Mouse (Mus musculus): Measurements from ENCODE around the gene Zdhhc3.

Gene Zdhhc3

DNA sequence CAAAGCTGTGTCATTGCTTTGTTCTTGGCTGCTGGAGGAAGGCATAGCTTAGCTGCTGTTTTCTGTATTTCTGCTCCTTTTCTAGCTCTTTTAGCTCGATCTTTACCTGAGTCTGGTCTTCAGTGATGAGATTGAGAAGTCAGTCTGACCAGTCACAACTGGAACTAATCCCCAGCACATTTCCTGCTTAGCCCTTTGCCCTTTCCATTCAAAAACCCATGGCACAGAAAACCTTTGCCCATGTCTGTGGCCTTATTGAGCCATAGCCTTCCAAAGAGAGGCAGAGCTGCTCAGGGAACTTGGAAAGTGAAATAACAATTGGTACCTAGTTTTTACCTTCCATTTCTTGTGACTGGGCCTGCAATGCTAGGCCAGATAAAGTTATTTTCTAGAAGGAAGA is 2.6 kb upstream of the Zdhhc3 start:
- DNase-seq (ENCODE audit: low read depth), result no peak

DNA sequence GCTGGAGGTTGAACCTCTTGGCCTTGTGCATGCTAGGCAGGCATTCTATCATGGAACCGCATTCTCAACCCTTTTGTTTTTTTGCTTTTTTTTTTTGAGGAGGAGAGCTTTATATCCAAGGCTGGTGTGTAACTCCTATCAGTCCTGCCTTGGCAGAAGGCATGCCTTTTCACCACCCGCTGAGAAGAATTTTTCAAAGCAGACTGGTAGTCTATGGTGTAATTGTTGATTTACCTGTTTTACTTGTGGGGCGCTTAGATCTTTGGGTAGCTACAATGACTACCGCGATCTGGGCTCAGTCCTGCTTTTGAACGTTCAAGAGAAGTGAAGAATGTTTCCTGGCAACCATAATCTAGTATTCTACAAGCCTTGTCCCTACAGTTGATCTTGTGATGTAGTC is 926 bp upstream of the Zdhhc3 start:
- DNase-seq (ENCODE audit: low read depth), result no peak

DNA sequence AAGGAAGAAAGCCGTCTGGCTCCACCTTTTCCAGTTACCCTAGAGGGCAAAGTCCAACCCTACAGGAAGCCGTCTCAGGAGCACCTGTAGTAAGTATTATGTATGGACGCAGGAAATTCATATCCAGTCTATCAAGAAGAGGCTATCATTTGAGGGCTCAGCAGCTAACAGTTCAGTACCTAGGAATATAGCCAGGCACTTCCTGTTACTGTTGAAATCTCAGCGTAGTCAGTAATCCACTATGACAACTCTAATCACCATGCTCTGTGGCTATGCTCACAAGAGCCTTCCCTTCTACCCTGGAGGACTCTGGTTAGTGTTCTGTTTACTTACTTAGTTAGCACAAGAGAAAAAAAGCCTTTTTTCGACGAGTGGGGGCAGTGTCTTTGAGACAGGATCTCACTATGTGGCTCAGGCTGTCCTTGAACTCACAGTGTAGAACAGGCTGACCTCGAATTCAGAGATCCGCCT is 1.2 kb downstream of the Zdhhc3 start:
- no peak for DNase-seq (ENCODE audit: low read depth)

DNA sequence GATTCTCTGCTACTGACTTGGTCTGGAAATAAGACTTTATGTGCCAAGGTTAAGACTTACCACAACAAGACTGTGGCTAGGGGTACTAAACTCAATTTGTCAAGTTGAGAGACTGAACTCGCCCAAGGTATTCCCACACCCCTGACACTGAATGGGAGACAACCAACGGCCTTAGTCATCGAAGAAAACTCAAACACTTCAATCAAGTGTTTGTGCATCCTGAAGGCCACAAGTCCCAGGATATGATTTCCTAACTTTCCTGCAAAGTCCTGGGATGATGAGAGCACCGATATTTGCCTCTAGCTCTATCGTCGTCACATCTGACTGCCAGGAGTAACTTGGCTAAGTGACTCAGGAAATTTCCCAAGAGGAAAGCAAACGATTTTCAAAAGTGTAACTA is 3.8 kb downstream of the Zdhhc3 start:
- DNase-seq (ENCODE audit: low read depth), result no peak

DNA sequence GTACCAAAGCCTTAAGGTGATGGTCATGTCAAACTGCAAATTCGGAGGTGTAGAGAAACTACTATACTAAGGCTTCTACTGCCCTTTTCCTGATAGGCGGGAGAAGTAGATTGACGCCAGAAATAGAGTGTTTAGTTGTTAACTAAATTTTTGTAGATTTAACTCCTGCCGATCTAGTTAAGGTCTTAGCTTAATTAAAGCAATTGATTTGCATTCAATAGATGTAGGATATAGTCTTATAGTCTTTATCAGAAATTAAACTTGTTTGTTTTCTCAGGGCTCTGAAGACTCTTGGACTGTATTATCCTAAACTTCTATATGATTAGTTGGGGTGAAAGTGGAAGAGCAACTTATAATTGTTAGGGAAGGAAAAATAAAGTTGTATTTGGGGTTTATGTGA is 5.8 kb downstream of the Zdhhc3 start:
- DNase-seq (ENCODE audit: low read depth), result no peak

DNA sequence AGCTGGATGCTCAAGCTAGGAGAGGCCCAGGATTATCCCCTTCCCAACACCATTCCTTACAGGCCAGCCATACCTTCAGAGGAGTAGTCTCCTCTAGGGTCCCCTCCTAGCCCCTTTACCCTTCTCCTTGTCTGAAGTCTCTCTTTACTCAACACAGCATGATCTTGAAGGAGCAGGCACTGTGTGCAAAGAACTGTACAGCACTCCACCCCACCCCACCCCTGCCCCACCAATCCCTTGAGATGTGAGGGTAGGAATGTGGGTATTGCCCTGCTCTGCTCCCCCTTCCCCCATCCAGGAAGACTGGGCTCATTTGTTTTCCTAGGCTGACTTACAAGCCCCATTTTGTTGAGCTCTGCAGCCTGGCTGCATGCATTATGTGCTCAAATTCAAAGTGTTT is 8.6 kb downstream of the Zdhhc3 start:
- DNase-seq (ENCODE audit: low read depth), result no peak

DNA sequence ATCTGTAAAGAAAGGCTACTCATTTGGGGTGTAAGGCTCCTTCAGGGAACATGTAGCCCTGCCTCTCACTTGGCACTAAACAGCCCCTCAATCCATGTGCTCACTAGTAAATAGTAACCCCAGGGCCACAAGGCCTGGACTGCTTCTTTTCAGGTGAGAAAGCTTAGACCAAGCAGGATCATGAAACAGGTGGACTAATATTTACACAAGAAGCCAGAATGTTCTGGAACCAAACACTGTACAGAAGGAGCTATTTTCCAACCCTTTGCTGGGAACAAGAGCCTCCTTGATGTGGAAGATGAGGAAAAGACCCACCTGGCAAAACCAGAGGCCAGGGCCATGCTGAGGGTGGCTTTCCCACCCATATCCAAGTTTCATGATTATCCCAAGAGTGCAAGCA is 9.6 kb downstream of the Zdhhc3 start:
- DNase-seq (ENCODE audit: low read depth), result no peak

DNA sequence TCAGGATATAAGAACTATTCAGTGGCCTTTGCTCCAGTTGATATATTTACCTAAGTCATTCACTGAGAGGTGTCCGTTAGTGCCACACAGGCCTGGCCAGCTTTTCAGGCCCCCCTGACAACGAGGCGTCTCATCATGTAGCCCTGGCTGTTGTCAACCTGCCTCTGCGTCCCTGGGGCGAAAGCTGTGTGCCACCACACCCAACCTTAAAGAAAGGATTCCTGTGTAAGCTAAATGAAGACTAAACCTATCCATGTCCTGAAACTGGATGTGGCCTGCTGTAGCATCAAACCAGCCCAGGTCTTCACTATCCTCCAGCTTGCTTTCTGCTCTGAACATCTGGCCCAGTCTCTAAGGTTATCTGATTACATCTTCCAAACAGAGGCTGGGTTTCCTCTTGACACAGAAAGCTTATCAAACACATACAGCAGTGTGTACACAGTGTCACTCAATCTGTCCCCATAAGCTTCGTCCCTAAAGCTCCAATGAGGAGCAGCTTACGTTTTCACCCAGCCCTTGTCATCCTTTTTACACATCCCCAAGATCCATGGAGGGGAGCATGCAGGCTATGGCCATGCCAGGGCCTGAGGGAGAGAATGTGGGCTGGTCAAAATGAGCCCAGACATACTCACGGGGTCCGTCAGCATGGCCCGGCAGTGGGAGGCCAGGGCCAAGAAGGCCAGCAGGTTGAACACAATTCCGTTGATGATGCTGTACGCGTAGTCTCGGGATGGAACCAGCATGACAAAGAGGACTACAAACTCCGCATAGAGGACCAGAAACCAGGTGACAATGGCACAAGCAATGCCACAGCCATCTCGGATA is 13.2 kb downstream of the Zdhhc3 start:
- DNase-seq (ENCODE audit: low read depth), result no peak

DNA sequence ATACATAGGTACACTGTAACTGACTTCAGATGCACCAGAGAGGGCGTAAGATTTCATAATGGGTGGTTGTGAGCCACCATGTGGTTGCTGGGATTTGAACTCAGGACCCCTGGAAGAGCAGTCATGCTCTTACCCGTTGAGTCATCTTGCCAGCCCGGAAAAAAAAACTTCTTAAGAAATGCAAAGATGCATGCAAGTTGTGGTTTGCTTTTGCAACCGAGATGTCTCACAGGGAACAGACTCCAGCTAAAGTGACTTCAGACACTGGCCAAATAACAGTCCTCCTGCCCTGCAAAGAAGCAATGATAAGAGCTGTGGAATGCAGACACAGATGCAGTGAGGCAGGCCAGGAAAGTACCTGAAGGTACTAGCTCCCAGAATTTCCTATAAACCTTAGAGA is 22.2 kb downstream of the Zdhhc3 start:
- DNase-seq (ENCODE audit: low read depth), result no peak

DNA sequence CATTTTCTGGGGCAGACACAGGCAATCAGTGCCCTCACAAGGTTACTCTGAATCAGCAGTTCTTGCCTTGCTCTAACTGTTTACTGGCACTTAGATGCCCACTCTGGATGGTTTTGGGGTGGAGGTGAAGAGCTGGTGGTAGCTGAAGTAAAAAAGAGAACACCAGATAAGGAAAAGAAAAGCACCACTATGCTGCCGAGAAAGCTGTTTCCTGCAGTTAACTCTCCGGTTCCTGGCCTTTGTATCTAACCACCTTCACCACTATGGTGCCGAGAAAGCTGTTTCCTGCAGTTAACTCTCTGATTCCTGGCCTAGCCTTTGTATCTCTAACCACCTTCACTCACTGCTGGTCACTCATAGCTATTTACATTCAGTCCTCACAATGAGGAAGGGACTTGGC is 25.4 kb downstream of the Zdhhc3 start:
- DNase-seq (ENCODE audit: low read depth), result no peak

DNA sequence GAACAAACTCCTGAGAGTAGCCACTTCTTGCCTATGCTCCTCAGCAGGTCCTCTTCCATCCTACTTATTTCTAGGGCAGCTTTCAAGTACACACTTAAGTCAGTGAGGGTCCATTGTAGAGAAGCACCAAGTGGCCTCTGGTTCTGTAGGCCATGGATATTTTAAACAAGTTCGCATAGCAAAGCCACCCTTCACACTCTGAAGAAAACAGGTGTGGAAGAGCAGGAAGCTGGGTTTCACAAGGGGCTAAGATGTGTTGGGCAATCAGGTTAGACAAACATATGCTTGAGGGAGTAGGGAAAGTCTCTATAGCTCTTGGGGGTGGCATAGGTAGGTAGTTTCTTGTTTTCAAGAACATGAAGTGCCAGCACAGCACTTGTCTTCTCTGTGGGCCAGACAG is 27.6 kb downstream of the Zdhhc3 start:
- DNase-seq (ENCODE audit: low read depth), result no peak

DNA sequence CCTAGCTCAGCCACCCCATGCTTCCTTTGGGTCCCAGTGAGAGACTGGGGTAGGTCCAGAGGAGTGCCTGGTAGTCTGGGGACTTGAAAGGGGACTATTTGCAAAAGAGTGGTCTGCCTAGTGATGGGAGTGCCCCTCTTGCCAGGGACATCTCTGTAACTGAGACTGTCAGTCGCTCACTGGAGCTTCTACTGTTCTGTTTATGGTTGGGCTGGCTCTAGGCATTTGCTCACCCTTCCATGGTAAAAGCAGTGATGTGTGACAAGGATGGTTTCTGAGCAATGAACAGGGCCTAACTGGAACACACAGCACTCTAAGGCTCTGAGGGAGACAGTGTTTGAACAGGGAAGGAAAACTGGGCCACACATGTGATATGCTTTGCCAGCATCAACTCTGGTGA is 32.2 kb downstream of the Zdhhc3 start:
- no peak for DNase-seq (ENCODE audit: low read depth)

DNA sequence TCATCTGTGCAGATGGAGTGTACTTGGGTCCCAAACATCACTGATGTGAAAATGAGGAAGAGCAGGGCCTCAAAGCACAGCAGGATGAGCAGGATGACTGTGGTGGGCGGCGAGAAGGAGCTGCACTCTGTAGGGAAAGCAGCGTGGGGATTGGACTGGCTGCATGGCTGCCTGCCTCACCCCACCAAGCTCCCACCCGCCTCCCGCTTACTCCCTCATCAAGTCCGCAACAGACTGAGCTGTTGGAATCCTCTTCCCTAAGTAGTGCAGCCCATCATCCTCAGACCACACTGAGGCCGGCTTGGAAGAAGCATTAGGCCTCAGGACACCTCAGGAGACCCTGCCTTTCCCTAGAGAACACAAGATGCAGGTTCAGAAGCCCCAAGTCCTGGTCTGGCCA is 32.6 kb downstream of the Zdhhc3 start:
- no peak for DNase-seq (ENCODE audit: low read depth)

DNA sequence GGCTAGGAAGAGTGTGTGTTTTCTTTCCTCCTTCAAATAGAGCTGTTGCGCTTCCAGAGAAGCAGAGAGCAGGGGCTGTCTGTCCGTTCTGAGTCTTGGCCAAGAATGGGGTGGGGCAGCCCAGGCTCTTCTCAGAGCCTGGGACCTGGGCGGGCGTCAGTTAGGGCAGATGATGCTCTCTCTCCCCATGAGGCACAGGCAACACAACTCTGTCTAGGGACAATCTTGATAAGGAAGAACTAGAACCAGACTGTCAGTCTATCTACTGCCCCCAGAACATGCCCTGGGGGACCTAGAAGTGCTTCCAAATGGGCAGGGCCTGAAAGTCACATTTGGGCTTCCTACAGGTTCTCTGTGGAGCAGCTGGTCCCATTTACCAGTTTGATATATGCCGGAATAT is 33.9 kb downstream of the Zdhhc3 start:
- DNase-seq (ENCODE audit: low read depth), result no peak

DNA sequence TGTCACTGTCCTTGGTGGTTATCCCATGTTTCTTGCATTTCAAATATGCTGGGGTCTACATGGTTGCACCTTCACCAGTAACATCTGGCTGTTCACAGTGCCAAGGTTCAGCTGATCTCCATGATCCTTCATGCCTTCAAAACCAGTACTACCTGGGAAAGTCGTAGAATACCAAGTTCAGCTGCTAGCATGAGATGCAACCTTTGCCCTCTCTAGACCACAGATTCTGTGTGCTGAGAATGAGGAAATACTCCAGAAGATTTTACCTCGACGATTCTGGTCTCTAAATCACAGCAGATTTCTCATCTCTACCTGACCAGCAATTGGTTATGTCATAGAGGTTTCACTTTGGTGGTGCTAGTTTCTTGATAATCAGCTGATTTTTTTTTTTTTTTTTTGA is 52.8 kb downstream of the Zdhhc3 start:
- no peak for DNase-seq (ENCODE audit: low read depth)

DNA sequence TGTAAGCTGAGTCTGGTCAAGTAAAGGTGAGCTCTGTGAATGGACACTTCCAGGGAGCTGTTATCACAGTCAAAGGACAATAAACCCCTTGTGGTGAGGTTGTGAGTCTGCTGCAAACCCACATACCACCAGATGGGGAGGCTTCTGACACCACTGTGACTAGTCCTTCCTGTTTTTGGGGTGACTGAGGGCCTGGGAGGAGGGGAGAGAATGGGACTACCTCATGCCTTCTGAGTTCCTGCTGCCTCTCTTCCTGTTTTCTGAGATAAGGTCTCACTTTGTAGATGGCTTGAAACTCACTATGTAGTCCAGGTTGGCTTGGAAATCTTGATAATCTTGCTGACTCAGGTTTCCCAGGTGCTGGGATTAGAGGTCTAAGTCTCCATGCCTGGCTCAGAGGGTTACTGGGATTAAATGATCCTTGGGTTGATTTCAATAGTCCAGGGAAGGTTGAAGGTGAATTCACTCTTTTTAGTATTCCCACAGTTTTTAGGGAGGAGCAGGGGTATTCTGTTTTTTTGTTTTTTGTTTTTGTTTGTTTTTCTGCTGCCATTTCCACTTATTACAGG is 54.2 kb downstream of the Zdhhc3 start:
- peak; percentile 48 for DNase-seq (ENCODE audit: low read depth)

DNA sequence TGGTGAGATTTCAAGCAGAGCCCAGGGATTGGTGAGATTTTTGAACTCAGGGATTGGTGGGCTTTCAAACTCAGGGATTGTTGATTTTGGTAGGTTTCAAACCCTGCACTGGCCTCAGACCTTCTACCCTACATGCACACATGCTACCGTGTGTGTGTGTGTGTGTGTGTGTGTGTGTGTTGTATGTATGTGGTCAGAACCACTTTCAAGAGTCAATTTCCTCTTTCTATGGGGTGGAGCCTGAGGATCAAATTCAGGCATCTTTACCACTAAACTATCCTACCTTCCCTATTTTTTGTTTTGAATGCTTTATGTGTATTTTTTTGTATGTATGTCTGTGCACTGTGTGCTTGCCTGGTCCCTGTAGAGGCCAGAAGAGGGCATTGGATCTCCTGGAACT is 65.3 kb downstream of the Zdhhc3 start:
- DNase-seq (ENCODE audit: low read depth), result no peak

DNA sequence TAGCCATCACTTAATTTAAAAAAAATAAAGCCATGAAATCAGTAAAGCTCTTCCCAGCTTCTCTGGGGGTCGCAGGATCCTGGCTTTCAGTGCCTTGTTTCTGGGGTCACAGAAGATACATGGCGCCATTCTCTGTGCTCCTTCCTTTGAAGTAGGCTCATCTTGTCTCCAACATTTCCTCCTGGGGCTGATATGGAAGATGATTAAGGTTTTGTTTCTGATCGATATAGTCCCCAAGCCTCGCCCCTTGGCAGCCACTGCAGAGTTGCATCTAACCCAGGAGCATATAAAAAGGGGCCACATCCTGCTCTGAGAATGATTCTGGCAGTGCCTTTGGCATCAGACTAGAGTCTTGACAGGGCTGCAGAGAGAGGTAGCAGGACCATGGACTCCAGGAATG is 78.6 kb downstream of the Zdhhc3 start, which contains the start of gene Tgm4:
TSS of gene Tgm4 (plus strand) at position 301 of the 400 bp plus-strand sequence.
- no peak for DNase-seq (ENCODE audit: low read depth)

DNA sequence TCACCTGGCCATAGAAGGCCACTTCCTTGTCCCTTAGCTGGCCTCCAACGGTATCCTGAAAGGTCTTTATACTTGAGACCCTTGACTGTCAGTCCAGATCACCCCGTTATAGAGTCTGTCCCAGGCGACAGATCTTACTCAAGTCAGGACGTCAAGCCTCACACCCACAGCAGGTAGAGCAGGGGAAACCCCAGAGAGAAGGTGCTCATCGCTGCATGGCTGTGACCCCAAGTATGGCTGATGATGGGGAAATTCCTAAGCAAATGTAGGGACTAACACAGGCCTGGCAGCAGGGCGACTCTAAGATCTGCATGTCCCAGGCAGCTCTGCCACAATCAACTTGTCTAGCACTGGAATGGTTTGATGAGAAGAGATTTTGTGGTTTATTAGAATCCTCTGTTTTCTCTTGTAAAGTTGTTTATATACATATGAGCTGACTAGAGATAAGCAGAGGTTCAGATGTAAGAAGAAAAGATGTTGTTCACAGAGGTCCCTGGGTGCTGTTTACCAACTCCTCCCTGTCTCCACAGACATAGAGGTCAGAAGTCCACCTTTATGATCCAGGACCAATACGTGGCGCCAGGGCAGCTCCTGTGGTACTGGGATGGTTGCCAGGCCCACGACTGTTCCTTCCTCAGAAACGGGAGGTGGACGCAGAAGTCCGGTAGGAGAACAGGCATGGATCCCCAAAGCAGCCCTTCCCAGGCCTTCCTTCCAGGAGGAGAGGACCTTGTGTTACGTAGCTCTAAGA is 81.3 kb downstream of the Zdhhc3 start:
- DNase-seq (ENCODE audit: low read depth), result no peak

DNA sequence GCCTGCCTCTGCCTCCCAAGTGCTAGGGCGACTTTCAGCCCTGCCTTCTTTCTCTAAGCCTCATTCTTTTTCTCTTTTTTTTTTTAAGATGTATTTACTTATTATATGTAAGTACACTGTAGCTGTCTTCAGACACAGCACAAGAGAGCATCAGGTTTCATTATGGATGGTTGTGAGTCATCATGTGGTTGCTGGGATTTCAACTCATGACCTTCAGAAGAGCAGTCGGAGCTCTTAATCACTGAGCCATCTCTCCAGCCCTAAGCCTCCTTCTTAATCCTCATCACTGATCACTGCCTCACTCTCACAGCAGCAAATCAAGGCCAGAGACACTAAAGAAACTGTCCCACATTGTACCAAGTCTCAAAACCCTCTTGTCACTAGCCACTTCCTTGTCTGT is 88.8 kb downstream of the Zdhhc3 start:
- DNase-seq (ENCODE audit: low read depth), result no peak

DNA sequence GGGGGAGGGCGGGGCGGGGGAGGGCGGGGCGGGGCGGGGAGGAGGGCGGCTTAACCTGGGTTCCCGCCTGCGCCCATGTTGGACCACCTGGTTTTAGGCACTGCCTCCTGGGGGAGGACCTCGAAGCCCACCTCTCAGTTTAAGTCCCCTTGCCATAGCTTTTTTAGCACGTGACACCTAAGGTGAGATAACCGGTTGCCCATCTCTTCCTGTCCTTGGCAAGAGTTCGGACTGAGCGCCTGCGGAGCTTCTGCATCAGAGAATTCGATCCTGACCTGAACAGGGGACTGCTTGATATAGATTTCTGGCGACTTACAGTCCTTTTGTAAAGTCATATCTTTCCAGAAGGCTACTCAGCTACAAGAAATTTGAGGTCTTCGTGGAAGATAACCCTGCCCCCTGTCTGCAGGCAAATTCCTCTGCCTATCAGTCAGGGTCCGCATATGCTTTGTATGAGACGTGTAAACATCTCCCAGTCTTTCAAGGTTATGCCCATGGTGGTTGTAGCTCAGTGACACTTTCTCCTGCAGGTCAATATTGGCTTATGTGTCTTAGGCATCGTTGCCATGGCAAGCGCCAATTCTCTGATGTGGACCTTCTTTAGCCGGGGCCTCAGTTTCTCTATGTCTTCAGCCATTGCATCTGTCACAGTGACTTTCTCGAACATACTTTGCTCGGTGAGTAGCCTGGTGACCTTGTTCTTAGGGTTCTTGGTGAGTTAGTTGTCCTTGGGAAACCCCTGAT is 91.2 kb downstream of the Zdhhc3 start:
- peak; percentile 19 for DNase-seq (ENCODE audit: low read depth)

DNA sequence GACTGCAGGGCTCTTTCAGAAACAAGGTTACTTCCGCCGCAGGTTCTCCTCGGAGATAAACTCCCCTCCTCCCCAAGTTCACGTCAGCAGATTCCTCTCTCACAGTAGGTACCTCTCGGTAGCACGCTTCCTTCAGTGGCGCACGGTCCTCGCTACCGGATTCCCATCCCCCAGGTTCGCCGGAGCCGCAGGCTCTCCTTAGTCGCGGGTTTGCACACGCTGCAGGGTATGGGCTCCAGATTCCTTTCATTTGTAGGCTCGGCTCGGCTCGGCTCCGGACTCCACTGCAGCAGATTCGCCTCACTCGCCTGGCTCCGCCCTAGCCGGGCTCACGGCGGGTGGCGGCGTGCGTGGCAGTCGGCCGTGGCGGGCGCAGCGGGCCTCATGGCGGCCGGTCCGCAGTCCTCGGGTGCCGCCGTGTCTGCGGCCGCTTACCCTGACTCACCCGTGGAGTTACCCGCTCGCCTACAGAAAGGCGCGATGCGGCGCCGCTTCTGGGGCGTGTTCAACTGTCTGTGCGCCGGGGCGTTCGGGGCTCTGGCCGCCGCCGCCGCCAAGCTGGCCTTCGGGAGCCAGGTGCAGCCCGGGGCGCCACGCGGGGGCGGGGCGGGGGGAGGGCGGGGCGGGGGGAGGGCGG is 91.9 kb downstream of the Zdhhc3 start, which contains the start of gene Tmem42:
TSS of gene Tmem42 (plus strand) at position 332 of the 637 bp plus-strand sequence.
- peak; percentile 61 for DNase-seq (ENCODE audit: low read depth)

Data from c-Kit-positive CD71-negative TER-119-negative erythroid progenitor cells, embryonic 14.5 days (primary cell).